Mouse (Mus musculus) induced T-regulatory cell, adult 2 months (primary cell): Measurements from ENCODE around the gene Eya3.
A peak's percentile ranks its signal among the peaks of the same experiment; 100 is the strongest.
"Not testable (repeated sequence)": the region's sequence is repeated elsewhere in the genome, so short reads cannot be mapped to it uniquely, and the experiment has no call there.

Experiments used
- DNase-seq: peaks from one replicate; pipeline ENCODE4 v3.0.0-alpha.2; 2012; ENCODE audit warnings: low read depth

Gene Eya3

DNA sequence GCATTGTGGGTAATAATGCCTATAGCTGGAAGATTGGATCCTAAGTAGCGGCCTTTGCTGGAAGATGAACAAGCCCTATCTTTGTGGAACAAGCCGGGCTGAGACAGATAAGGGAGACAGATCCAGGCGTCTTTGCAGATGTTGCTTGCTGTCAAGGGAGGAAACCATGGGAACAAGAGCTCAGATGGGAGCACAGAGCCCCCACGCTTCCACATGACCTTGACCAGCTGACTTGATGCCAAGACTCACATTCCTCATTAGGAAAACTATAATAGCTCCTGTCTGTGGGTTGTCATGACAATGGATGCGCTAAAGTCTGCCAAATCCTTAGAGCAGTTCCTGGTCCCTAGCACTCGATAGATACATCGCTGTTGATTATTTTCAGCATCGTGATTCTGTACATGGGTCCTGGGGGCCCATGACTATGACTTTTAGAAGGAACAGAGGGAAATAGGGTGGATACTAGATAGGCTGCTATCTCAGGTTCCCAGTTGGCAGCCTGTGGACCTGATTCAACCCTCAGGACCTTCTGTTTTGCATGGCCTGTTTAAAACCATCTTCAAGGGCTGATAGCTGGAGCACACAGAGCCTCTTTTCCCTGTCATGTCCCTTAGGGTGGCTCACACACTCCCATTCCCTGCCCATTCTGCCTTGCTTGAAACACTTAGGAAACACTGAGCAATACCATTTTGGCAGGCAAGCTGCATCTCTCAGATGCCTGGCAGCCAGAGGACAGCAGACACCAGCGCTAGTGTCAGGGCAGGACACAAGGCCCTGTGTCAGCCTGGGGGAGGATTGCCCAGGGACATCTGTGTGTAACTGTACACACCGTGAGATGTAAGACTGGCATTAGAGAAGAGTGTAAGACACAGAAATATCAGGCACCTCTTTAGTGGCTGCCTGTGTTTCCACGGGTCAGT, 105.5 kb downstream of the Eya3 start:
- DNase-seq = no peak

DNA sequence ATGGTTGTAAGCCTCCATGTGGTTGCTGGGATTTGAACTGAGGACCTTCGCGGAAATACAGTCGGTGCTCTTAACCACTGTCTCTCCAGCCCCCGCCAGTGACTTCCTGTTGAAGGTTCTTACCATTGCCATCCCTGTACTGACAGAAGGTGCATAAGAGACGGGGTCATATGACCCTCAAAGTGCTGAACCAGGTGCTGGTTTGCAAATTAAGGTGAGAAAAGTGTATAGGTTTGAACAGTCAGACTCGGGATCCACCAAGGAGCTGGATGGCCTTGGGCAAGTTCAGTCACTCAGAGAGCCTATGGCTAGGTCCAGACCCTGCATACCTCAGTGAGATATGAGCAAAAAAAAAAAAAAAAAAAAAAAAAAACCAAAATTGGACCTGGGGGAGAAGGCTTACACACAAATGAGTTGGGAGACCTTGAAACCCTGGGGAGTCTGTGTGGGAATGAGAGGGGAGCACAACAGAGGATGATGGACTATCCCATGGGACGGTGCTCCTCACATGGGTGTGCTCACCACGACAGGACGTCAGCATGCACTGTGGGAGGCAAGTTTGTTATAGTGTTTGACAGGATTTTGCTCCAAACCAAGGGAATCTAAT, 108.2 kb downstream of the Eya3 start:
- peak; percentile 69 for DNase-seq

- DNase-seq = peak; percentile 89
Measured at GRCm38 (mm10) chr4:132747664-132748259, 109.0 kb downstream of the Eya3 start.

- peak; percentile 81 for DNase-seq
Measured at GRCm38 (mm10) chr4:132748778-132749177, 110.0 kb downstream of the Eya3 start.

DNA sequence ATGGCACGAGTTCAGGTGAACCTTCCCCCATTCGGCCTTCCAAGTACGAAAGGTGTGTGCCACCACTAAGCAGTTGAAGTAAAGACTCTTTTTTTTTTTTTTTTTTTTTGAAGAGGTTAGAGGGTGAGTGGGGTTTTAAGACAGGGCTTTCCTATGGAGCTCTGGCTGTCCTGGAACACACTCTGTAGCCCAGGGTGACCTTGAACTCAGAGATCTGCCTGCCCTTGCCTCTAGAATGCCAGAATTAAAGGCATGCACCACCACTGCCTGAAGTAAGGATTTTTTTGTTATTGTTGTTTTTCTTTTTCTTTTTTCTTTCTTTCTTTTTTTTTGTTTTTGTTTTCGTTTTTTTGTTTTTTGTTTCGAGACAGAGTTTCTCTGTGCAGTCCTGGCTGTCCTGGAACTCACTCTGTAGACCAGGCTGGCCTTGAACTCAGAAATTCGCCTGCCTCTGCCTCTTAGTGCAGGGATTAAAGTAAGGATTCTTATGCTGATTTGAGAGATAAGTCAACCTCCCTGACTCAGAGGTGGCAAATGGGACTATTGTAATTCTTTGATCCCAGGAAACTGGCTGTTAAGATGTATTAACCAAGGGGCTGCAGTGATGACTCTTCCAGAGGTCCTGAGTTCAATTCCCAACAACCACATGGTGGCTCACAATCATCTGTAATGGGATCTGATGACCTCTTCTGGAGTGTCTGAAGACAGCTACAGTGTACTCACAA, 110.6 kb downstream of the Eya3 start:
- DNase-seq = no peak

- DNase-seq = no peak
Measured at GRCm38 (mm10) chr4:132752992-132753391, 114.2 kb downstream of the Eya3 start.

GRCm38 (mm10) chr4:132756974-132757373, 118.2 kb downstream of the Eya3 start, which contains the start of gene Smpdl3b:
Smpdl3b (minus strand) TSS chr4:132757252.
- DNase-seq = peak; percentile 87

GRCm38 (mm10) chr4:132757633-132758351, 119.0 kb downstream of the Eya3 start:
- peak; percentile 52 for DNase-seq

GRCm38 (mm10) chr4:132760296-132760695, 121.5 kb downstream of the Eya3 start:
- DNase-seq = no peak

- DNase-seq = no peak
Measured at GRCm38 (mm10) chr4:132762602-132763001, 123.8 kb downstream of the Eya3 start.

- not testable (repeated sequence) for DNase-seq
Measured at GRCm38 (mm10) chr4:132763125-132763524, 124.3 kb downstream of the Eya3 start.

- peak; percentile 100 for DNase-seq
Measured at GRCm38 (mm10) chr4:132767914-132768876, 129.4 kb downstream of the Eya3 start, which contains the start of gene Rpa2. Rpa2 (plus strand) TSS chr4:132768332.

GRCm38 (mm10) chr4:132771776-132772175, 133.0 kb downstream of the Eya3 start:
- peak; percentile 57 for DNase-seq
